Mouse (Mus musculus) embryo, embryonic 9.5 days (tissue): ENCODE measurements around the gene Wnt8b.
A peak's percentile ranks its signal among the peaks of the same experiment; 100 is the strongest.
"Not testable (repeated sequence)": the region's sequence is repeated elsewhere in the genome, so short reads cannot be mapped to it uniquely, and the experiment has no call there.

Experiments used
- DNase-seq: peaks from one replicate; pipeline ENCODE4 v3.0.0-alpha.2; 2017; ENCODE audit errors: extremely low spot score

The Wnt8b gene

DNA sequence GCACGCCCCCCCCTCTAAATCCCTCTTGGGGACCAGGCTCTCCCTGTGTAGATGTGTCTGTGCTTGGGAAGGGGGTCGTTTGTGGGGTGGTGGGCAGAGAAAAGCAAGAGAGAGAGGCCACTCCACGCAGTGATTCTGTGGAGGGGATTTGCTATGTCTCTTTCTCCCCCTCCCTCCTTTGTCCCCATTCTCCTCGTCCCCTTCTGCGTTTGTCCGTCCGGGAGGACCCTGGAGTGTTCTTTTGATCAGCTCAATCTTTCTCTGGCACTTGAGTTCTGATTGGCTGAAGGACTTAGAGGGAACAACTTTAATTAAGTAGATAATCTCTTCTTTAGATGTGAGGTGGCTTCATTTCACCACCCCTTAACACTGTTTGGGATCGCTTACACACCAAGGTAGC is at the start of gene Wnt8b:
Wnt8b (plus strand) TSS at position 345 of the 400 bp plus-strand sequence.
- no peak for DNase-seq

DNA sequence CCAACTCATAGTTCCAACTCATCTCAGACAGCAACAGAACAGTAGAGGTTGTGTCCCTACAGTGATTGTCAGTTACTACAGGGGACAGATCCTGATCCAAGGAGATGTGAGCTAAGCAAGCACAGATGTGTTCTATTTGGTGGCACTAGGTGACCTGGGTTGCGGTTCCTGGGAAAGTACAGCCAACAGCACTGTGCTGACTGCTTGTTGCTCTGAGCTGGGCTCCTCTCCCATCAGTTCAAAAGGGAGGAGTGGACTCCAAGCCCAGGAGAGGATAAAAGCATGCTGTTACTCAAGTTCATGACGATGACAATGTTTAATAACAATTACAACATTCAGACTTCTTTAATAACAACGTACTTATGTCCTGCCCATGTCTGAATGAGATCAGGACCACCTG is 47.5 kb upstream of the Wnt8b start:
- no peak for DNase-seq

DNA sequence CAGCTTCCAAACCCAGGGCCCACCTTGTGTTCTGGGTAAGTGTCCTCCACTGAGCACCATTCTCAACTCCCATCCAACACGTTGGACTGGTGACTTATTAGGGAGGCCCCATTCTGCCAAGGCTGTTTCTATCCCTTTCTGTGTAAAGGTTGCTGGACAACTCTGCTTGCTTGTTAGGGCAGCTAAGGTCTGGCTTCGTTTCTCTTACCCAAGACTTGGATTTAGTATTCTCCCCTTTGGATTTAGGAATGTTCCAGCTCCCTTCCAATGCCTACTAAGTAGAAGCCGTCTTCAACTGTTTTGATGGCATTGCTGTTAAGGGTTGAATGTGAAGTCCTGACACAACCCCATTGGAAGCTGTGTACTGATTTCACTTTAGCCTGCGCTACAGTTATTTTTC is 45.3 kb upstream of the Wnt8b start:
- DNase-seq: no peak

DNA sequence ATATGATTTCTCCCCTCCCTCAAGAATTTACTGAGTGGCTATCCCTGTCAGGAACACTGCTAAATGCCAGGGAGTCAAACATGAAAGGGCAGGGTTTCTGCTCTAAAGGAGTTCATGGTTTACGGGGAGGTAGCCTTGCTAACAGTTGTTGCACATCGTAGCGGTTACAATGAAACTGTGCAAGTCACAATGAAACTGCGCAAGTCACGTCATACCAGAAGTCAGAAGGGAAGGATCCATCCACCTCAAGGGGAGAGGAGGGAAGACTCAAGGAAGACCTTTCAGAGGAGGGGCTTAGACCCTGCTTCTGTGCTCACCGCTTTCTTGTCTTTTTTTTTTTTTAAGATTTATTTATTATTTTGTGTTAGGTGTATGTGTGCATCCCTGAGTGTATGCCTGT is 38.4 kb upstream of the Wnt8b start:
- no peak for DNase-seq

DNA sequence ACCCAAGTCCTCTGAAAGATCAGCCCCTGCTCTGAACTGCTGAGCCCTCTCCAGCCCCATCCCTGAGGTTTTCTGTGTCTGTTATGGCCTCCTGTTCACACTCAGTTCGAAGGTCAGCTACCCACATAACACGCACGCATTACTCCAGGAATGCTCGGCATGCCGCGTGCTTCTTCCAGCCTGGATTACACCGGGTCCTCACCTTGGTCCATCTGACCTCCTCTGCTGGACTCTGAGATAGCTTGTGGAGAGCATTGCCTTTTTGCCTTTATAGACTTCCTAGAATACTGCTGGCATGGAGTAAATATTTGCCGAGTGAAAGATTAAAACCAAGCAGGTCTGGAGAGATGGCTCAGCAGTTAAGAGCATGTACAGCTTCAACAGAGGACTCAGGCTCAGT is 37.9 kb upstream of the Wnt8b start:
- DNase-seq: no peak

DNA sequence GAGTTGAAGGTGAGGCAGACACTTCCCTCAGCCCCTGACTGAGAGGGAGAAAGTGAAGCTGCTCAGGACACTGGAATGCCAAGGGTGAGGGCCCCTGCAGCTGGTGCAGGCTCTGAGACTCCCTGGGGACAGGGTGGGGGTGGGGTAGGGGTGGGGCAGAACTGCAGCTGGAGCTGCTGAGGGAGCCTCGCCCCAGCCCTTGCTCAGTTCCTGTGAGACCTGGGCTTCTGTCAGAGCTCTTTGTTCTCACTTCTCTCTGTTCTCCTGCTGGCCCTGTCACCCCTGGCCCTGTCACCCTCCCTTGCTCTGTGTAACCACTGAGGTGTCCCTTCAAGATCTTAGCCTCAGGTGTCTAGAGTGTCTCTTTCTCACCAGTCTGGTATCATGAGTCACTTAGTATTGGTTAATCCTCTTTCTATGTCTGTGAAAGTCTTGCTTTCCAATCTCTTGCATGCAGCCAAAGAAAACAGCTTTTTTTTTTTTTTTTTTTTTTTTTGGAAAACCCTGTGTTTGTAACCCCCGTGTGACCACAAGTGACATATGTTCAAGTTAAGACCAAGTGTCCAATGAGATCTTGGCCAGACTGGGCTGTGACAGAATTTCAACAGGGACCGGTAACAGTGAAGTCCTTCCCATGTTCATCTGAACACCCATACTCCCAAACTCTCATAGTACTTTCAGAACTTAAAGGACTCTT is 35.8 kb upstream of the Wnt8b start:
- DNase-seq: no peak

DNA sequence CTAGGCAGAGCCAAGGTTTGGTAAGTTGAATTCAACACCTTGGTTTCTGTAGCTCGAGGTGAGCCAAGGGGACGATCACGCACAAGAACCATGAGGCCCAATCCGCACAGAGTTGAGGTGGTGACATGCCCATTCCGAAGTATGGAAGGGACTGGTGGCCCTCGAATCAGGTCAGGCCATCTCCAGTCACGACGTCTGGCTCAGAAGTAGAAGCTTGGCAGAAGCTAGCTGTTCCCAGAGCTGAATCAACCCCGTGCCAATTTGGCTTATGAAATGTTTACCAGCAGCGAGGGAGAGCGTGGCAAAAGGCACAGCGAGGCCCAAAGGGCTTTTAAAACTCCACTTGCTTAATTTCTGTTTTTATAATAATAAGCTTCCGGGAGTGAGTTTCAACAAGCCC is 34.6 kb upstream of the Wnt8b start:
- no peak for DNase-seq

DNA sequence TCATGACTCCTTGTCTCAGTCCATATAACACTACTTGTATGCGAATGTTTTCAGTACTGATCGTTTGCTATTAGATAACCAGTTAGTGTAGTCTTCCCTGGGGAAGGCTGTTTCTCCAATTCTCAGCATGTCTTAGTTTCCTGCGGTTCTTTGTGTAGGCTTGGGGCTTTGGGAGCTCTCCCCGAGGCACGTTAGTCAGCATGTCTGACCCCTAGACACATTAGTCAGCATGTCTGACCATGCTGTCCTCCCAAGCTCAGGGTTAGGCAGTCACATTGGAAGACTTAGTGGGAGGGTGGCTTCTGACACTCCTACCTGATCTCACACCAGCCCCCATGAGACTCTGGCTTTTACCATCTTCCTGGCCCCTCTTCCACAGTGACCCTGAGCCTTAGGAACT is 32.8 kb upstream of the Wnt8b start:
- no peak for DNase-seq

DNA sequence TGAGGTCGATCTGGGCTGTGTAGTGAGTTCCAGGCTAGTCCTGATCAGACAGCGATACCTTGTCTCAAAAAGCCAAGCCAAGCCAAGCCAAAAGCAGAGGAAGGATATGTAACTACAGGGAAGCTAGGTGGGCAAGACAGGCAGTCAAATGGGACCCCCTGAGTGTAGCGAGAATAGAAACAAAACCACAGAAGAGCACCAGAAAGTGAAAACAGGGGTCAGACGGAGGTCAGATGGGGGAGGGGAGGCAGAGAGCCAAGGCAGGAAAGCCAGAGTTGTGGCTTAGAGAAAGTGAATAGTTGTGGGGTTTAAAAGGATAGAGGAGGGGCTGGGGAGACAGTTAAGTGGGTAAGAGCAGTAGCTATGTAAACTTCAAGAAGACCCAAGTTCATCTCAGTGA is 31.8 kb upstream of the Wnt8b start:
- DNase-seq: no peak

DNA sequence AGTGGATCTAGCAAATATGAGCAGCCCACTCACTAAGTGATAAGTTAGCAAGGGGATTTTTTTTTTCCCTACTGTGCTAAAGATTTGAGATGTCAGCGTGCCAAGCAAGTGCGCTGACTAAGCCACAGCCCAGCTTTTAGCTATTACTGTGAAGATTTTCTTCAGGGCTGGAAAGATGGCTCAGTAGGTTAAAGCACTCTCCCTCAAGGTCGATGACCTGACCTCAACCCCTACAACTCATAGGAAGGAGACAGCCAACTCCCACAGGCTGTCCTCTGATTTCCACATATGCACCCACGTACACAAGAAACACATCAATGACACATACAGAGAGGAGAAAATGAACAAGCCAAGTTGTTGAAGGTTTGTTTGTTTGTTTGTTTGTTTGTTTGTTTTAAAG is 31.1 kb upstream of the Wnt8b start:
- no peak for DNase-seq

DNA sequence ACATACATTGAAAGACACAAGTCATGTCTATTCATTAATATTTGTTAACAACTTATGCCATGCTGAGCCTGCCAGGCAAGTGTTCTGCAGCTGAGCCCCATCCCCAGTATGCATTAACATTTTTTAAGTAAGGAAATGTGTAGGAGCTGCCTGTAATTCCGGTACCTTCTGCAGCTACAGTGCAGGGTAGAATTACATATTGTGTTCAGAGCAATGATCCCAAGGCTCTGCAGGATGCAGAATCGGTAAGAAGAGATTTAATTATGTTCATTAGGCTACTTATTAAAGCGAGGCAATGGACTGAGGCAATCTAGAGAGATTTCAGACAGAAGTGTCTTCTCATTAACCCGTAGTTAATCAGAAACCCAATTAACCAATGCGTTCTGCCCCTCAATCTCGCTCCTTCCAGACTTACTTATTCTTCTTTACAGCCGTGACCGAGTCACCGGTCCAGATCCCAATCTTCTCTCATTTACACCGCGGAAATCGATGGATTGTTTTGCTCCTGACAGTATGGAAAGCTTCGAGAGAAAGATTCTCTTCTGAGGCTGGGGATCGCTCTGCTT is 27.2 kb upstream of the Wnt8b start:
- not testable (repeated sequence) for DNase-seq

DNA sequence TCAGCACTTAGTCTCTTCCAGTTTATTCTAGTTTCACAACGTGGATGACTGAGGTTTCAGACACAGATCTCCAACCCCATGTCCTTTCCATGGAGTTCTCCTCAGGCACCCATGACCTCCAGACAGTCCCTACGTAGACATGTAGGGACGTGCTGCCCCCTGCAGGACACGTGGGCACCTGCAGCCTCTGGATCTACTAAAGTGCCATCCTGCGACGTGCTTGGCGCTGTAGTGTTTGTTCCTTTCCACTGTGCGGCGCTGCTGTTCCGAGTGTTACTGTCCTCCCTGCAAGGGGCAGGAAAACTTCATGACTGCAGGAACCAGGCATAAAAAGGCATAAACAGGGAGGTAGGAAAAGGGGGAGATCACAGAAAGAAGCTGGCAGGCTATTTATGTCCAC is 19.1 kb upstream of the Wnt8b start:
- peak; percentile 85 for DNase-seq

DNA sequence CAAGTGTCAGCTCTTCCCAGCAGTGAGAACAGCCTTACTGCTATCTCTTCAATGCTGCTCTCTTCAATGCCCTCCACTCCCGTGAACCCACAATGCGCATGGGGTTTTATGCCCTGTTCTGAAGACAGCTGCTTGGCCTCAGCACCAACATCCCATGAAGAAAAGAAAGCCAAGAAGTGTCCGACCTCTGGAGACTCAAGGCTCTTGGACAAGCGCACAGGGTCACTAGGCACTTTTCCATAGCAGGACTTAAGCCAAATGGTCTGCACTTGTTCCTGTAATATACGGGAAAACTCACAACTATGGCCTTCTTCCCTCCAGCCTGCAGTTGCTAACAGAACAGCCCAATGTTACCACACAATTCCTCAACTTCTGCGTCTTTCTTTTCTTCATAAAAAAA is 18.0 kb upstream of the Wnt8b start:
- no peak for DNase-seq

DNA sequence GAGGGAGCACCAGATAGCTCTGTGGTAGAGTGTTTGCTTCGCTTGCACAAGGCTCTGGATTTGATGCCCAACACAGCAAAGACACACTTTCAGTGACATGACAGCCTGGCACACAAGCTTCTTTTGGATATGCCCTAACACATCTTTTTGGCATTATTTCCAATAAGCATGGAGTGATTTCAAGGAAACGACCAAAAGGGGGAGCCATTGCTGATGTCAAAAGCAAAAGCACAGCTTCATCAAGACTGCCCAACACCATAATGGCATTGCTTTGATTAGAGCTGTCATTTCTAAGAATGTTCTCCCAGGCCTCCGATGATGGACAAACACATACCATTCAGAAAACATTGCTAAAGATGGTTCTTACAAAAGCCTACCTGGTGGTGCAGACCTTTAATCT is 16.7 kb upstream of the Wnt8b start:
- DNase-seq: no peak

DNA sequence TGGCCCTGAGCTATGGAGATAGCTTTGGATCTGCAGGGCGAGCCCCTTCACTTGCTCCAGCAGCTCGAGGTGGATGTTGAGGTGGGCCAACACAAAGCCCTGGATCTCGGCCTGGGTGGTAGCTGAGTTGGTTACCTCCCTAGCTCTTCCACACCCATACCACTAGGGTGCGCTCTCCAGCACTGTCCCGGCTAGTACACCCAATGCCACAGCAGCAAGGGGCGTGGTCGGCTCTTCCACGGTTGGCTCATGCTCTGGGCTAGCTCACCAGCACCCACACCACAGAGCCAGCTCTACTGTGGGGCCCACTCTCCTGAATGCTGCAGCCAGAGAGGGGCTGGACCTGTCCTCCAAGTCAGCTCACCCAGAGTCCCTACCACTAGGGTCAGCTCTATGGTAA is 6.0 kb upstream of the Wnt8b start:
- DNase-seq: peak; percentile 61

DNA sequence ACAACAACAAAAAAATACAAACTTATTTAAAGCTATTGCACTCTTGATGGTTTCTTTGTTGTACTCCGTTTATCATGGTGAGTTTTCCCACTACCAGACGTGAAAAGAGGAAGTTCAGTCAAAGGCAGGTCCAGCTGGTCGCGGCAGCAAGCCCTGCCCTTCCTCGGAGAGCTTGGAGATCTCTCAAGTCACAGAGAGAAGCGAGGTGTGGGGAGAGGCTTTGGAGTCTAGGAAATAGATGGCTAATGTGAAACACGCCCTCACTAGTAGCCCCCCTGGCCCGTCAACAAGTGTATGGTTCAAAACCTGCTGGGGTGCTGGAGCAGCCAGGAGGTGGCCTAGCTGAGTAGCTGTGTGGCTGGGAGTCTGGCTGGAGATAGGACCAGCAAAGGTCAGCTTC is 3.2 kb downstream of the Wnt8b start:
- no peak for DNase-seq

DNA sequence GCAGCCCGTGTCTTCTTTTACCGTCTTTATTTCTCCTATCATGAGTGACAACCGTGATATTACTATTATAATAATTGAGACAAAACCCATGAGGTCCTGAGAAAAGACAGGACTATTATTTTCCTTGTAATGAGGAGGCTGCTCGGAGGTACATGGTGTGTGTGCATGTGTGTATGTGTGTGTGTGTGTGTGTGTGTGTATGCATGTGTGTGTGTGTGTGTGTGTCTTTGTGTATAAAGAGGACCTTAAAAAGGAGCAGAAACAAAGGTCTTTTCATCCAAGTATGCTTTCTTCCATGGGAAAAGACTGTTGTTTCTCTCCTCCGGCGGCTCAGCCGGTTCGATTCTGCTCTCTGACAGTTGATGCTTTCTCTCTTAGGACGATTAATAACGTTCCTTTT is 3.7 kb downstream of the Wnt8b start:
- no peak for DNase-seq

DNA sequence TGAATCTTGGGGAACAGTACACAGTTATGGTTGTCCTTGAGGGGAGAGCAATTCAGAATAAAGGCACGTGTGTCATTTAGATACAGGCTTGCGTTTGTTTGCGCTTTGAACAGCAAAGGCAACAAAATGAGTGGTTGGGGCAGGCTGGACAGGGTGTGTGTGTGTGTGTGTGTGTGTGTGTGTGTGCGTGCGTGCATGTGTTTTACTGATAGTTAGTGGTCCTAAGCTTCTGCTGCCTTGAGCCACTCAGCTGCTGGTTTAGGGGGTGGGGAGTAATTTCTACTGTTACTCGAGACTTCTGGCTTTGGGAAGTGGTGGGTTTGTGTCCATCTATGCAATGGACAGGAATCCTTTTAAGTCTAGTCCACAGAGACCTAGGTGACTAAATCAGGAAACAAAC is 5.7 kb downstream of the Wnt8b start:
- DNase-seq: no peak

DNA sequence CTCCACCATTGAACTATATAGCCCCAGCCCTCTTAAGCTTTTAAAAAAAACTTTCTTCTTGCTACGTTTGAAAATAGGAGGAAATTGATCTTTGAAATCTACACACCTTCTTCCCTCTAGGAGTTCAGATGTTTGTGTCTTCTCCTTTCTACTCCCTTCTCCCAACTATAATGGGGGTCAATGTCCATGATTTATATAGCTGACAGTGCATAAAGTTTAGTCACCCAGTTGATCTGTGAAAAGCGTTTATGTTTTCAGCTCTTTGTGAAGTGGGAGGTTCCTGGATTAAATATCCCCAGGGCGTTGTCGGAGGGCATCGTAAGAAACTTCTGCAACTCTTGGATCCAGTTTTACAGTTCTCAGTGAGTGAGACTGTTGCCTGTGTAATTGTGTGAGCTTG is 7.0 kb downstream of the Wnt8b start:
- DNase-seq: no peak

DNA sequence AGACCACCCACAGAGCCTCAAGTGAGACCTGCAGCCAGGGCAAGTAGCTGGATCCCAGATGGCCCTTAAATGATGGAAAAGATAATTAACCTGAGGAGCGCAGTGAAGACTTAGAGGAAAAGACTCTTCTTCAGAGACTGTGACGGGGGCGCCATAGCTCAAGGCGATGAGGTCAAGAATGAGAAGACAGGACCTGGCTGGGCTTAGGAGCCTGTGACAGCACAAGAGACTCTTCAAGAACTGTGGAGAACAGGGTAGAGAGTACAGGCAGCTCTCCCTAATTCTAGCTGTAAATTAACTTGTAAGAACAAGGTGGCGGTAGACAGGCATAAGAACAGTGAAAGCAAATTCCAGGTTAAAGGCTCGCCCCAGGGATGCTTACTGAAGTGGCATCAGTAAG is 8.7 kb downstream of the Wnt8b start:
- no peak for DNase-seq

DNA sequence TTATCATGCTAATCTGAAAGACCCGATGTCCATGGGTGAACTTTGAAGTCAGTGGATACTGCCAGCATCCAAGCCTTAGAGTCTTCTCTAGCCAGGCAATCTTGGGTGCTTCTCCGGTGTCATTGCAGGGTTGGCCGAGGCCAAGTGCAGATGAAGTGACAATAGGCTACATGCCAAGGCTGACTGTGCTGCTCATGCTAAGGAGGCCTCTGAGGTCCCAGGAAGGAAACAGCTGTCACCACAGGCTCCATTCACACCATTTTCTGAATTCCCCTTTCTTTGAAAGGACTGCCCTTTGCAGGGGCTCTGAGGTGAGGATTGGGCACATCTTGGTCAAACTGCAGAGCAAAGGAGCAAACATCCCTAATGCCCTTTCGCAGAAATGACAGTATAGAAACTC is 9.5 kb downstream of the Wnt8b start:
- DNase-seq: no peak

DNA sequence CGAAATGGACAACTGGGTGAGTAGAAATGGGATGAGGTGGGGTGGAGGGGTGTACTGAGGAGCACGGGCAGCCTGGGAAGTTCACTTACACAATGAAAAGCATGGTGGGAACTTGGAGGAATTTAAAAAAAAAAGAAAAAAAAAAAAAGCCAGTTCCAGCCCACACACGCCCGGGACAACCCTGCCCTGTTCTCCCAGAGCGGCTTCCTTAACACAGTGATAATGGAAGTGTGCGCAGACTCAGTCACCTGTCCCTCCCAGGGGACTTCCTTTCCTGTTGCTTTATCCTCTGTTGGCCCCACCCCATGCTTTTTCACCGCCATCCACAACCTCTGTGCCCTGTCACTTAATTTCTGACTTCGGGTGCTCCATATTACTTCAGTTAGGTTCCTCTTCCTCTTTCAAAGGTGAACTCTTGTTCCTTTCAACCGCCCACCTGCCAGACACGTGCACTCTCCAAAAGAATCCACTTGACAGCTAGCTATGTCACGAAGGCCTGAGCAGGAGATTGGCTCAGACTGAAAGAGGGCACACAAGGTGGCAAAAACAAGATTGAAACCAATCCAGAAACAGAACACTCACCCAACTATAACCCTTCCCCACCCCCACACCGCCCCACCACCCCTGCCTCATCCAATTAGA is 17.4 kb downstream of the Wnt8b start:
- no peak for DNase-seq

DNA sequence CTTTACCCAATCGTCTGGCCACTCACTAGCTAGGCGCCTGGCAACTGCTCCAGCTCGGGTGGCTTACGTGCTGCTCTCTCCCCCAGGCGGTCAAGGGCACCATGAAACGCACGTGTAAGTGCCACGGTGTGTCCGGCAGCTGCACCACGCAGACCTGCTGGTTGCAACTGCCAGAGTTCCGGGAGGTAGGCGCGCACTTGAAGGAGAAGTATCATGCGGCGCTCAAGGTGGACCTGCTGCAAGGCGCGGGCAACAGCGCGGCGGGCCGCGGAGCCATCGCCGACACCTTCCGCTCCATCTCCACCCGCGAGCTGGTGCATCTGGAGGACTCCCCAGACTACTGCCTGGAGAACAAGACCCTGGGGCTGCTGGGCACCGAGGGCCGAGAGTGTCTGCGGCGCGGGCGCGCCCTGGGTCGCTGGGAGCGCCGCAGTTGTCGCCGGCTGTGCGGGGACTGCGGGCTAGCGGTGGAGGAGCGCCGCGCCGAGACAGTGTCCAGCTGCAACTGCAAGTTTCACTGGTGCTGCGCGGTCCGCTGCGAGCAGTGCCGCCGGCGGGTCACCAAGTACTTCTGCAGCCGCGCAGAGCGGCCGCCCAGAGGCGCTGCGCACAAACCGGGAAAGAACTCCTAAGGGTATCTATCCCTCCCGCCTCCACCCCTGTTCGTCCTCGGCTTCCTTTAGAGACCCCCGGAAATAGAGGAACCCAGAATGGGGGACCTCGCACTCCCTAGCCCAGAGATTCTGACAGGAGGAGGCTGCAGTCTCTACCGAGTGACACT is 18.4 kb downstream of the Wnt8b start:
- peak; percentile 66 for DNase-seq
